Mouse (Mus musculus): ENCODE results near the gene Trank1.

The Trank1 gene

DNA sequence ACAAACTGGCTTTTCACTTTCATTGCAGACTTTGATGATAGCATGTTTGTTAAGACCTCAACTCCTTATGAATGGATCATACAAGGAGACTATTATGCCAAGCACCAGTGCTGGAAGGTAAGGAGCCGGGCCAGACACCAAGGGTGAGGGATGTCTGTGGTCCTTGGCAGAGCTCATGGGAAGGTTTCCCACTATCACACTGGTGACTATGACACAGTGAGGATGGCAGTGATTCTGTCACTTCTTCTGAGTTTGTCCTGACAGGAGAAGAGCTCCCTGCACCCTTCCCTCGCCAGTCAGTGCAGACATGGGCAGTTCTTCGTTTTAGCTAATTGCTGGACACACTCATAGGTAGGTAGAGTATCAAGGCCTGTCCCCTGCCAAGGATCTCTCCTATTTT, 71.5 kb downstream of the Trank1 start:
- DNase-seq = no peak

GRCm38 (mm10) chr9:111383756-111384155, 72.2 kb downstream of the Trank1 start:
- no peak for DNase-seq

GRCm38 (mm10) chr9:111385526-111386491, 74.3 kb downstream of the Trank1 start:
- no peak for DNase-seq

DNA sequence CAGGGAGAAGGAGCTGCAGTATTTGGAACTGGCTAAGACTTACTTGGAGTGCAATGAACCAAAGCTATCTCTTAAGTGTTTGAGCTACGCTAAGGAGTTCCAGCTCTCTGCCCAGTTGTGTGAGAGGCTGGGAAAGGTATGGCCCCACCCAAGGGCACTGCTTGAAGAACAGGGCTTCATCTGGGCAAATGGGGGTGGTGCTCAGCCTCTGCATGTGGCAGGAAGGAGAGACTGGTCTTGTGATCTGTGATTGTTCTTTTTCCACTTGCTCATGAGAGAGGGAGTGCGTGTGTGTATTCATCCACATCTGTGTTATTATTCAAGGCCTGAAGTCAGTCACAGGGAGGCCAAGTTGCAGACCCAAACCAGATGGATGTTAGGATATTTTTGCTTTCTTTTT, 75.0 kb downstream of the Trank1 start:
- no peak for DNase-seq

DNA sequence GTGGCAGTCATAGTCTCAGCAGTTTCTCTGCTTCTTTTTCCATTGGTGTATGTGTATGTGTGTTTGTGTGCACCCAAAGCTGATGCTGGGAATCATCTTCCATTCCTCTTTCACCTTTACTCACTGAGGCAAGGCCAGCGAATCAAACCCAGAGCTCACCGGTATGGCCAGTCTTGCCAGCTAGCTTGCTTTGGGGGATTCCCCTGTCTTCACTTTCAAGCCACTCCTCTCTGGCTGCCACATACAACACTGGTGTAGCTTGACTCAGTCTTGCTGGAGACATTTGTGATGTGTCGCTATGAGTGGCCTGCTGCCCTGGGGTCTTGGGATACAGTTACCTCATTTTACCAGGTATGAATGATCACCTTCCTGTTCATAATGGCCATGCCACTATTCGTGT, 76.0 kb downstream of the Trank1 start:
- no peak for DNase-seq

GRCm38 (mm10) chr9:111390016-111390415, 78.5 kb downstream of the Trank1 start:
- DNase-seq = no peak

- DNase-seq = no peak
Observed at GRCm38 (mm10) chr9:111391036-111391435, 79.5 kb downstream of the Trank1 start.

- DNase-seq = no peak
Observed at GRCm38 (mm10) chr9:111391926-111392442, 80.4 kb downstream of the Trank1 start.

DNA sequence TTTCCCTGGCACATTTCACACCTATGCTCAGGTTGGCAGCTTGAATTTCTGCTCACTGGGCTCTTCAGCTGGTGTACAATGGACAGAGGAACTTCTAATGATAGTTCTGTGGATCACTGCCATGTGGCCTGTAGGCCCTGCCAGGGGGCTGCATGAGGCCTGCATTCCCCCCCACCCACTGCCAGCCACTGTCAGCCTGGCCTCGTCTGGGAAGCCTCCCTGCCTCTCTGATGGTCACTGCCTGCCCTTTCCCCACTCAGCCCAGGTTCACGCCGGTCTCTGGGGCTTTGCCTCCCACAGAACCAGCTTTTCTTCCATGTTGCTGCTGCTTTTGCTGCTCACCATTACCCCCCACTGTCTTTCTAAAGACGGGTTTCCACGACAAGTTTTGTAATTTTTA, 83.7 kb downstream of the Trank1 start:
- no peak for DNase-seq

DNA sequence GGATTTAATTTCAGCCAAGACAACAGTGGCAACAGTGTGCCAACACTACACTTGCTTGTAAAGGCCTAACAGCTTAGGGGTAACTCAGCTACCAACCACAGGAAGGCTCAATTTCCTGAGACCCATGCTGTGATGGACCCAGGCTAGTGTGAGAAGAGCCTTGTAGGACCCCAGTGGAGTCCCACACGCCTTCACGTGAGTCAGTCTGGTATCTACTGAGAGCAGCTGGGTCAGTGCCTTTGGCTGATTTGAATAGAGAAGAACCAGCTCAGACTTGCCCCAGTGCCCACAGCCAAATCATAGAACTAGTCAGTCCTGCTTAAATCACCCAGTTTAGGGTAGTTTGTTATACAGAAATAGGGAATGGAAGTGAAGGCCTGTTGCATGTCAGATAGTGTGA, 86.5 kb downstream of the Trank1 start:
- DNase-seq = no peak

GRCm38 (mm10) chr9:111400089-111400488, 88.5 kb downstream of the Trank1 start:
- no peak for DNase-seq

DNA sequence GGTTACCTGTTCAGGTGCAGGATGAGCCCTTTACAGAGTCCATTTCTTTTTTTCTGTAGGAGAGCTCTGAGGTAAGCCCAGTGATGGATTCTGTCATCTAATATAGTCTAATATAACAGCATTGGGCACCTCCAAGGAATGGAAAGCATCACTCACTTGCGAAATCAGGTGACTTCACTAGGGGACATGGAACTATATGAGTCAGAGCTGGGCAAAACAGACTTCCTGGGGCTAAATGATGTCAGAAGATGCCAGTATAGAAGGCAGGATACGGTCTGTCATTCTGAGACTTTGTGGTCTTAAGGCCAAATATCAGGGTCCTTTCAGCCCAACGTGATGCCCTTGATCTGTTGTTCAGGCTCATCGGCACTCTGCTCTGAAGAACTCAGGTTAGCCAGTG, 91.6 kb downstream of the Trank1 start:
- no peak for DNase-seq

DNA sequence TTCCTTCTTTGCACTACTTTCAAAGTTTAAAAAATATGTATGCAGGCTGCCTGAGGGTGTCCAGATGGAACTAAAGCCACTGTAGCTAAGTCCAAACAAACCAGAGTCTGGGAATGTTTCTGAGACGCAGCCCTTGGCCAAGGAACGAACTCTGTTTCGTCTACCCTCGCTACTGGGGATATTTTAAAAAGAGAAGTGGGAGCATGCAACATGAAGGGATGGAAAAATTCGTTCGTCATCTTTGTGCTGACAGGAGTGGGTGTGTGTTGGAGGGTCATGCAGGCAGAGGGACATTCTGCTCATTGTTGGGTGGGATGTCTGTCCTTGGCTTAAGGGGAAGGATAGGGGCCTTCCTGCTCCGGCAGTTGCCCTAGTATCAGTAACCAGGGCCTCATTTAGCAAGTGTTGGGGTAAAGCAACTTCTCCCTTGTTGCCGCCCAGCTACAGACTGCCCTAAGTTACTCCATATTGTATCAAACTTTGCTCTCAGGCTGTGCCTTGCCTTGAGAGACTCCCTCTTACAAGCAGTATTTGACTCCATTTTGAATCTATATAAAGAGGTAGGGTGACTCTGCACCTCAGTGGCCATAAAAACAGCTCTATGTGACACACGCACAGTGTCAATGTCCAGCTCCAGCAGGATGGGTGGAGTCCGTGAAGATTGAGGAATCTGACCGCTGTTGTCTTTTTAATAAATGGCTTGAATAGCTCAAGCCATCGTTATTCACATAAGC, 93.0 kb downstream of the Trank1 start:
- DNase-seq = no peak

GRCm38 (mm10) chr9:111405080-111405428, 93.5 kb downstream of the Trank1 start:
- no peak for DNase-seq

DNA sequence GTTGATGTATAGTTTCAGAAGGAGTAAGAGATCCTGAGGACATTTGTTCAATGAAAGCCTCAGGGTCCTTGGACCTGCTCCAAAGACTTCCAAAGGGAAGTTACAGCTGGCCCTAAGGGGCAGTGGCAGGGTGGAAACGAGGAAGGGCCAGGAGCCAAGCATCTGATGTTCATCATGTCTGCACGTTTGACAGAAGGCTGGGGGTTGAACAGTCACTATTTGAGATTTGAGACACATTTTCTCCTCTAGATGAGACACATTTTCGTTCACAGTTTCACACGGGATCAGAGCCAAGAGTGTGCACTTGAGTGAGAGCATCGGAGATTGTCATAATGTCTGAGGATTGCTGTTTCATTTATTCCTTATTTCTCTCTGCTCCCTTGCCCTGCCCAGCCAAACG, 96.5 kb downstream of the Trank1 start:
- no peak for DNase-seq

GRCm38 (mm10) chr9:111408427-111408826, 96.9 kb downstream of the Trank1 start:
- DNase-seq = no peak

DNA sequence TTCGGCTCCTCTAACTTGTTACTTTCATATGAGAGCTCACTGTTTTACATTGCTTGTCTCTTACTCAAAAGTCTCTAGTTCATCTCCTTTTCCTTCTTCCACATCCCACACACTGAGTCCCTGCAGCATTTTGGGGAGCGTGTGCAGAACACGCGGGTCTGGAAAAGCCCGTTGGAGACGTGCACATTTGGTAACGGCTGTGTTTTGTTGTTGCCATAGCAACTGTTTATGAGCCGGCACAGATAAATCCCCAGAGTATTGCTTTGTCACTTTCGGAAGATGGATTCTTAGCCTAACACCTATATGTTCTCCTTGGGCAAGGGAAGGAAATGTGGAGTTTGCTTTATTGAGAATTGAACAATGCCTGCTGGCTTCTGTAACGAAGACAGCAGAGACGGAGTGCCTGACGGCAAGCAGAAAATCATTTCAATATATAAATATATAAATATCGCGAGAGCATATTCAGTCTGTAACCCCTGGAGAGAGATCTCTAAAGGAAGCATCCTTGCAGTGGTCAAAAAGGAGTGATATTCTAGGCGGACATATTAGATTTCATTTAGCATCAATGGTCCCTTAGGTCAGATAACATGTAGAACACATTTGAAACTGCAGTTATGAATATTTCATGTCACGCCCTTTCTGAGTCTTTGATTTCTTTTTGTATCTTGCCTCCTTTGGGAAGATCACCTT, 101.1 kb downstream of the Trank1 start:
- no peak for DNase-seq

DNA sequence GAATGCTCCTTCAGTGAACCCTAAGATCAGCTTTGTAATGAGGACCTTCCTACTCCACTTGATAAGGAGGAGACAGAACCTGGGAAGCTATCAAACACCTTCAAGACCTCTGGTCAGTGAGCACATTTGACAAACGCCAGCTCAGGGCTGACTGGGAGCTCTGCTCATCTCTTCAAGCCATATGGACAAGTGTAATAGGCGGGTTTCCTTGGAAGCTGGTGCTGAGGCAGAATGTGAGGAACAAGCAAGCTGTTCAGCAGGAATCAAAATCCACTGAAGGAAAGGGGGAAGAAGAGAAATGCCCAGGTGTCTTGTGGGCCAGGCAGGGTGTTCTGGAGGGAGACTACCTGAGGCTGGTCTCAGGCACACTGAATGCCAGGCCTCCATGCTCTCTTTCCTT, 110.3 kb downstream of the Trank1 start:
- DNase-seq = no peak

DNA sequence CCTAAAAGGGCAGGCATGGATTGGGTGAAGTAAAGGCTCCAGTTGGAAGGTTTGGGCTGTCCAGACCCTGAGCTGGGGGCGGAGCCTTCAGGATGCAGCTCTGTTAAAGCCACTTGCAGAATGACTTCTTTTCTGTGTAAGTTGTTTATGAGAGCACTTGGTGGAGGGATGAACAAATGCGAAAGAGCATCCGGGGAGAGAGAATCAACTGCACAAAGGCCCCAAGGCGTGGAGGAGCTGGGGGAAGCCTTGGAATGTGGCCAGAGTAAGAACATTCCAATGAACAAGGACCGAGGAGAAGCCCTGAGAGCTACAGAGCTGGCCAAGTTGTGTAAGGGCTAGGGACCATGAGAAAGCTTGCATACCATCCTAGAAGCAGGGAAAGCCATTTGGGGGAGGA, 111.0 kb downstream of the Trank1 start:
- no peak for DNase-seq

DNA sequence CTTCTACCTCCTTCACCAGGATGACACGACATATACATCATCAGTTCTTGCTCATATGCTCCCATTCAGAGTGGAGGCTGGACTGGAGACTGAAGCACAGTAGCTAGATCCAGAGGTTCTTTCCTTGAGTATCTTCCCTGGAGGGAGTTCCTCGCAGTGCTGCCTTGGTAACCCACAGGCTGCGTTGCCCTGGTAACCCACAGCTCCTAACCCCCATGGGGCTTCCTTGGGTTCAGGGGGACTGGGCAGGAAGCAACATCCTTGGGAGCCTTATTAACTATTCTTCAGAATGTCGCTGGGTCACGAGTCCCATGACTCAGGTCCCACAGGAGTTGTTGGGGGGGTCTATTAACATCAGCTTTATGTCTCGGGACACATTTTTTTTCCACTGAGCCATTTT, 113.6 kb downstream of the Trank1 start:
- no peak for DNase-seq

GRCm38 (mm10) chr9:111425952-111426351, 114.4 kb downstream of the Trank1 start:
- no peak for DNase-seq

- DNase-seq = no peak
Observed at GRCm38 (mm10) chr9:111427891-111428555, 116.5 kb downstream of the Trank1 start.
